Mouse (Mus musculus) liver, adult (tissue): ENCODE results near the gene Fgf7.

Experiments
- GATA4 ChIP-seq: IDR thresholded peaks from 2 replicates; pipeline ENCODE4 v1.6.1; 2014; ENCODE audit warnings: mild to moderate bottlenecking, low read length; ENCODE audit not compliant: insufficient replicate concordance

The Fgf7 gene

DNA sequence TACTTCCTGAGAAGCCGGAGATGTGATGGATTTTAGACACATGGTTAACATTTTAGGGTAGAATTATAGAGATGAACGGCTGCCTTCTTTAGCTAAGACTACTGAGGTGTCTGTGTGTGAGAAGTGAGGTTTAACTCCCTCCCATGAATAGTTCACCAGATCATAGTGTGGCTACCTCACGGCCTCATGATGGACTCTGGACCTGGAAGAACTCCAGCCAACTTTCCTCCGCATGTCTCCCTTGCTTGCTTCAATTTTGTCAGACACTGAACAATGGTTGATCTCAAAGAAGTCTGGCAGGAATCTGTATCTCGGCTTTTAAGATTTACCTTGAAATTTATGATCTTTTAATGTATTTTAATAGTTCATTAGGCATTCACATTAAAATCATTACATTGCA is 11.2 kb downstream of the Fgf7 start:
- TF ChIP-seq GATA4 = no peak

DNA sequence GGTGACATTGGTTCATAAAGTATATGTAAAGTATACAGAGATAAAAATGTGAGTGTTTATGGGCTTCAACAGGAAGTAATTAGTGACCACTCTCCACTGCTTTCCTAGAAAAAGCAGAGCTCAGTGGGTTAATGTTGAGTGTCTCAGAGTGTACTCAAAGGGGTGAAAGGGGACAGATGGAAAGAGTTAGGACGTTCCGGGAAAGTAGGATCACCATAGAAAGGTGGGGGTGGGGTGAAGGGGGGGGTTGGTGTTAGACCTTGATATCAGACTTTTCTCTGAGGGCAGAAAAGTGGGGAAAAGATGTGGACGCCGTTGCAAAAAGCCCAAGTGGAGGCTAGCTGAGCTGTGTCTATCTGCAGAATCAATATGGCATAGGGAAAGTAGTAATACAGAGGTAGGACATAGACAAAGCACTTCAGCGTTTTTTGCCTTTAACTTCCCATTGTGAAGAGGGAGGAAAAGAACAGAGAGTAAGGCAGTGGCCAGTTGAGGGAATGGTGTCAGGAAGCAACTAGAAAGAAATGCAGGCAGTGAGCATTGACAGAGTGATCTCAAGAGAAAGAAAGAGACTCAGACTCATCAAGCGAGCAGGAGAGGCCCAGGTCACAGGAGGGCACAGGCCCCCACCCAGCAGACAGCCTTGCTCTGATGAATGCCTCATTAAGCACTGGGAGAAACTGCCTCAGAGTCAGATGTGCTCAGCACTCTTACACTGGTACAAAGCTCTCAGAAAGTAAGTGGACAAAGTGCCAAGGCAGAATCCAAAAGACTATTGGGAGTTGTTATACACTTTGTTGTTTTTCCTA is 18.5 kb downstream of the Fgf7 start:
- TF ChIP-seq GATA4 = no peak

DNA sequence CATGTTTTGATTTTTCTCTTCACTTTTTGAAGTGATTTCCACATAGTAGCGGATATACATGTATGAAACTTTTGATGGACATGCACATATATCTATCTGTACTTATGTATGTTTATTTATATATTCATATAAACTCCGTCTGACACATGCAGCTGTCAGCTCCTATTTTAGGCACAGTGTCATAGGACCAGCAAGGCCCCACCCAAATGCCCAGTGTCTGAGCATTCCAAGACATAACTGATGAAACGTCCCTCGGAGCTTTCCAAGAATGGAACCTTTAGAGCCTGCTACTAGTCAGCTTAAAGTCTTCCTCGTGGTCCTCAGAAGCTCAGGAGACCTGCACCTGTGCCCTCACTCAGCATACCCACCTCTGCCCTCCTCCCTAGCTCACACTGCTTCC is 19.2 kb downstream of the Fgf7 start:
- TF ChIP-seq GATA4 = no peak

DNA sequence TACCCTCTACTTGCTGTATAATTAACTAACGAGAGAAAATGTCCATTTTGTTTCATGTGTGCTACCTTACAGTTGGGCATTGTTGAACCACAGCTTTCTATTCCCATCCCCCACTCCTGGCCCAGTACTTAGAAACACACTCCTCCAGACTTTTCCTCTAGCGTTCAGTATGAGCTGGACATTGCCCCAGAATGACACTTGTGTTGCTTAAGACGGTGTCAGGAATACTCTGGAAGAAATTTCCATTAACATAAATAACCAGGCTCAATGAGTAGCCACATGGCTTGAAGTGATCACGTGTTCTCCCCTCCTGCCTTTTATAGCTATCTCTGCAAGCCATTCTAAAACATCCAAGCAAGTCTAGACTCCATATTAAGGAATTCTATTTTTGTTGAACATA is 26.1 kb downstream of the Fgf7 start:
- TF ChIP-seq GATA4 = no peak

DNA sequence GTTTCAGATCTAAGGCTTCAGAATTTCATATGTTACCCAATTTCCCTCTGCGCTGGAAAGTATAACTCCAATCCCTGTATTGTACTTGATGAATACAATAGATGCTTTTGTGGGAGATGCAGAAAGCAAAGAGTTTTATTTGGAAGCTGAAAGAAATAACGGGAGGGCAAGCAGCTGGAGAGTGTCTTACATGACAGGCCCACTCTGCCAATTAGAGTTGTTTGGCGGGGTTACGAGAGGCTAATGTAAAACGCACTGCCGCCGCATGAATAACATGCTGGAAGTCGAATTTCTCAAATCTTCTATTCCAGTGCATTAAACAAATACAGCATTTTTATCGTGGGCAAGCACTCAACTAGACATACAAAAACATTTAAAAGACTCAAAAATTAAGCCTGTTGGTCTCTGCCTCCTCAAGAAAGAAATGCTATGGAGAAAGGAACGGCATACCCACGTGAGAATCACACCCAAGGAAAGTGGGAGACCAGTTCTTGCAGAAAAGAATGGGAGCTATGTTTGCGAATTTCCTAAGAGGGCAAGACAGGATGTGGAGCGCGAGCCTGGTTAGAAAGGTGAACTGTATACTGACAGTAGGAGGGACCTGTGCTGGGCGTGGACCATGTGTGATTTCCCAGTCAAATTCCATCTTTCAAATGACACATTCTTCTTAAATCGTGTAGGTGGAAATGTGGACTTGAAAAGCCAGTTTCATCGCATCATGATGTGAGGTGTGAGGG is 26.7 kb downstream of the Fgf7 start:
- no peak for TF ChIP-seq GATA4

DNA sequence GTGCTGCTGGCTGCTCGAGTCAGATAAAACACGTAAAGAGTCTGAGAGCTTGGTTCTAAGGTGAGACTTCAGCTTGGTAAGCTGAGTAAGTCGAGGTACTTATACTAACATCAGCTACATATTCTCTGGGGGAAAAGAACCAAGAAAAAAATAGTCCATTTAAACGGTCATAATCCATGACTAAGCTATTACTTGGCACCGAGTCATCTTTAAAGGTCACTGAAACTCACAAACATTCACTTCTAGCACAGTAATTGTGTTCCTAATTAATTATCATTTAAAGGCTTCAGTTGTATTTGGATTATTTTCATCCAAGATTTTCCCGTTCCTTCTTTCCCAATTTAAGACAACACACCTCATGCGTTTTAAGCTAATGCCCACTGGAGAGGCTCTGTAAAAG is 28.4 kb downstream of the Fgf7 start:
- TF ChIP-seq GATA4 = no peak

DNA sequence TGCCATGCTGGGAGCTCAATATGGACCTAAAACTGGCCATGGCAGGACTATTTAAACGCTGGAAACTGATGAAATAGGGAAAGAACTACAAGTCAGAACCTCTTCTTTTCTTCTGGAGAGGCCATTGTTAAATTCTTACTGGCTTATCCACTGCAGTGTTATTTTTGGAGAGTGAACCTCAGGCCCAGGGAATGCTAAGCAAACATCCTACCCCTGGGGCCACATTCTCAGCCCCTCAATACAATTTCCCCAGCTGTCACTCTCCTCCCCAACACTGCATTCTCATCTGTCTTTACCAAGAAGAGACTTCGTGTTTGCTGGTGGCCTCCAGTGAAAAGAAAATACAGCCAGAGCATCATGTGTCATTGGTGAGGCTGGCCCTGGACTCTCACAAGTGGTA is 30.4 kb downstream of the Fgf7 start:
- no peak for TF ChIP-seq GATA4

DNA sequence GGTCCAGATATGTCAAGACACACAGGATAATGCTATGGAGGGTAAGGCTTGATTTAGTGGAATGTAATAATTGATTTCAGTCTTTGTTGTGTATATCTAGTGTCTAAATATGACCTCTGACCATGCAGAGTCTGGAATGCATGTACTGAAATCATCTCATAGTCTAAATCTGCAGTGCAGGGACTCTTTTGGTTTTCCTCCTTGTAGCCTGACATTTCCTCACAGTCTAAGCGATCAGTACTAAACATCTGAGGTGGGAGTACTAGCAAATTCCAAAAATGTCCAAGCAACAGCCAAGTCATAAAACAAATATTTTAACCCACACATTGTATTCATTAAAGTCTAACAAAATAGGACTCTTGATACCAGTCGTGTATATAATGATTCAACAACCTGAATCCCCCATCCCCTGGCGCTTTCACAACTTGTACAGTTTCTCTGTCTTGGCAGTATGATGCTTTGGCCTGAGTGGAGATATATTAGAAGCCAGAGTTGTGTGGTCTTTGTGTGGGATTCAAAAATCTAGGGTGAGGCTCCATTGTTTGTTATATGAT is 30.9 kb downstream of the Fgf7 start:
- TF ChIP-seq GATA4 = no peak

DNA sequence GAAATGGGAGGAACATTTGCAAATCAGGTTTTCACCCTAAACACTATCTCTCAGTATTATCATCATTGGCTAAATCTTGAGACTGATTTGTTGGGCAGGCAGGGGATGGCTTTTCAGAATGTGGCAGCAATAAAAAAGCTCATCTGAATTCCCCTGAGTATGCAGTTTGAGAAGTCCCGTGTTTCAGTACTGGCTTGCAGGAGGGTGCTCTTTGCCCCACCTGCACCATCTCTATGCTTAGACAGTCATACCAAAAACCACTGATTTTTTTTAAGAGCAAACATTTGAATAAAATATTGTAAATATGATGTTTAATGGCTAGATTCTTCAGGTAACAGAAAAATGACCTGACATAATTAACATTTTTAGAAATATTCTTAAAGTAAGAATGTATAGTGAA is 35.3 kb downstream of the Fgf7 start:
- no peak for TF ChIP-seq GATA4

DNA sequence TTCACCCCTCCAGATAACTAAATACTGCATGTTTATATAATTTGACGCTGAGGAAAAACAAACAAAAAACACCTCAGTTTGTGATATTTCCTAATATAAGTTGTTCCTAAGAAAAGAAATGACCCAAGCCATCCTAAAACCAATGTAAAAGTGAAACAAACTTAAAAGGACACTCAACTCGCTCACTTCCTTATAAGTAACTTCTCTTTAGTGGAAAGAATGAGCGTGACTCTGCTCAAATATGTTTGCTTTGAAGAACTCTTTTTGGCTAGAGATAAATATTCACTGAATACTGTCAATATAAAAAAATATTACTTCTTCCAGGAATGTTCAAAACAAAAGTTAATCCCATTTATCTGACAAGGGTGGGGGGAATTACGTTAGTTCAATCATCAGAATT is 39.3 kb downstream of the Fgf7 start:
- TF ChIP-seq GATA4 = no peak

DNA sequence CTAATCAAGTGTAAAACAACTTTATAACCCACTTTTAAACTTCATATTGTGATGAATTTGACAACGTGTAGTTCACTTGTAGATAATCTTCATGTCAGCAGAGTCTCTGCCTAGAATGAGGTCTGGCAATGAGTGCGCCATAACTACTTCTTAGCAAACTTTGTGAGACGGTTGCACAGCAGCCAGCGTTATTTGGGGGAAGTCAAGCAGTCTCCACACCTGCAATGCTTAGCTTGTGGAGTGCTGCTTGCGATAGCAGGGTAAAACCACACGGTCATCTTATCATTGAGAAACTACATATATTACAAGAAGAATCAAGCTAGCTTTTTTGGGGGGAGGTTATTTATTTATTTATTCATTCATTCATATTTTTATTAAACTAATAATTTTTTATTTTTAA is 42.0 kb downstream of the Fgf7 start:
- TF ChIP-seq GATA4 = no peak

DNA sequence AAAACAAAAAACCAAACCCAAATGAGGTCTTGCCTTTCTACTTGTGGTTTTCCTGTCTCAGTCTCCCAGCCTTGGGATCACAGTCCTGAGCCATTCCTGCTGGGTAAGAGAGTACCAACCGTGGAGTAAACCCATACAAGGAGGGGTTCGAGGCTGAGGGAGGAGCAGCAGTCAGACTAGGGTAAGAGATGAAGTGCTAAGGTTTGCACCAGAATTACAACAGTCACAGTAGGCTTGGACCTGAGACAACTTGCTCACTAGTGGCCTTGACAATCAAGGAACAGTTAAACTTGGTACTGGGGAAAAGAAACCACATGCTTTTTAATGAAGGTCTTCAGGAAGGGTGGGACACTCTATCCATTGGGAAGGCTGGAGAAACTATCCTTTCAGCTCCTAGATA is 44.6 kb downstream of the Fgf7 start:
- no peak for TF ChIP-seq GATA4

DNA sequence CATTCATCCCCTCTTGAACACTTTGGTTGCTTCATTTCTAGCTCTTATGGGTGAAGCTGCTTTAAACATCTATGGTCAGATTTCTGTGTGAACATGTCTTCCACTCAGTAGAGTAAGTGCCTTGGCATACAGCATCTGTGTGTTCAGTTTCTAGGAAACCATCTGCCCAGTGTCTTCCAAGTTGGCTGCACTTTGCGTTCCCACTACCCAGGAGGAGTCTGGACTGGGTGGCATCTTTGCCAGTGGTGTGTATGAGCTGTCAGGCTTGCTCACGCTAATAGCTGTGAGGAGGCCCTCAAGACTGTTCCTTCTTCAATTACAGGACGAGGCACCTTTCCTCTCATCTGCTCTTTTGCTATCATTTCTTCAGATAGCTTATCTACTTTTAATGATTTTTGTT is 49.9 kb downstream of the Fgf7 start:
- TF ChIP-seq GATA4 = no peak

DNA sequence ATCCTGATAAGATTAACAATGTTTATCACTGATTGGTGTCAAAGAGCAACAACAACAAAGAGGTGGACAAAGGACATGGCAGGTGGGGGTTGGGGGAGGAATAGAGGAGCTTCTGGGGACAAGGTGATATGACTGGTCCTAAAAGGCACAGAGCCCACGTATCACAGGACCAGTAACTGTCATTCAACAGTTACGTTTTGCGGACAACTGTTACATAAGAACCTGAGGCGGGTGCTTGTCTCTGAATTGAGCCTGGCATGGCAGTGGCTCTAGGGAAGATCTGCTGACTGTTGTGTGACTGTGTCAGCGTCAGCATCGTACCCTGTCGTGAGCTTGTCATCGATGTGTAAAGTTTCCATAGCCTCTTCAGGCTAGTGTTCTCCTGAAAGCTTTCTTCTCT is 51.7 kb downstream of the Fgf7 start:
- TF ChIP-seq GATA4 = no peak

DNA sequence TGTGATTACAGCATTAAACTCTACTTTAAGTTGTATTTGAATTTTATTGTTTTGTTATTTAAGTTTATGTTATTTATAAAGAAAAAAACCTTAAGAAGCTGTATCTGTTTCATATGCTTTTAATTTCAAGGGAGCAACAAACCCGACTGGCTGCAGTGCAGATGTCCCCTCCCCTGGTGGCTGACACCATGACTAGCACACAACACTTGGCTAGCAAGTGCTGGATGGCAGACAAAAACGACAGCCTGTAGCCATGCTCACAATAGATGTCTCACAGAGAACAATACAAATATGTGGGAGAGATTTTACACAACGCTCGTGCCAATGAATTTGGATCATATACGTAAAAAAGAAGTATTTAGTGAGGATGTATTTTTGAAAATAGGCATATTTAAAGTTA is 56.0 kb downstream of the Fgf7 start:
- no peak for TF ChIP-seq GATA4

DNA sequence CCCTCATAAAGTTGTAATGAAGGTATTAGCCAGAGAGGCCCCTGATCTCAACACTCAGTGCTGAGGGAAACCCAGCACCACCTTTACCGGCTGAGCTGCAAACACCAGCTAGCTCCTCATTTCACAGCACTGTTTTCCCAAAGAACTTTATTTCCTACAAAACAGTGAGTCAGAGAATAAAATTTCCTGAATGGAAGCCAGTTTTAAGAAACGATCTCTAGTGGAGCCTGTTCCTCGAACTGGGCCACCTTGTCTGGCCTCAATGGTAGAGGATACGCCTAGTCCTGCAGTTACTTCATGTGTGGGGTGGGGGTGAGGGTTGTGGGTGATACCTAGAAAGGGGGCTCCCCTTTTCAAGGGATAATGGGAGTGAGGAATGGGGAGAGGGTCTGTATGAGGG is 60.2 kb downstream of the Fgf7 start:
- TF ChIP-seq GATA4 = no peak
